Mouse (Mus musculus) liver, postnatal 0 days (tissue): ENCODE data around the gene Vipr1. TPM values are rescaled to one million over a fixed set of nuclear protein-coding genes. Genes with fewer than 3 reads are reported as not detected.
A peak's percentile ranks its signal among the peaks of the same experiment; 100 is the strongest.

Experiments used
- ATAC-seq: fragments of 200-750 bp; cut with Nextera tagmentation; 2 replicates; pipeline ENCODE4 v1.8.0; 2017; ENCODE audit warnings: mild to moderate bottlenecking, moderate library complexity
- DNase-seq: peaks from one replicate; pipeline ENCODE4 v3.0.0-alpha.2; 2016
- H3K27ac ChIP-seq: fragments of 300-500 bp; sonication (generic); 2 replicates; pipeline ENCODE4 v1.5.1; 2014; ENCODE audit warnings: antibody characterized with exemption, moderate library complexity, mild to moderate bottlenecking, low read depth
- H3K27me3 ChIP-seq: fragments of 300-500 bp; sonication (generic); 2 replicates; pipeline ENCODE4 v1.6.1; 2014; ENCODE audit warnings: low read length, control low read depth, mixed read lengths; ENCODE audit not compliant: insufficient read depth
- H3K36me3 ChIP-seq: fragments of 300-500 bp; sonication (generic); replicated peaks from 2 replicates; pipeline ENCODE4 v1.6.1; 2014; ENCODE audit warnings: mild to moderate bottlenecking, control low read depth, low read length, moderate library complexity, mixed read lengths; ENCODE audit not compliant: insufficient read depth
- H3K4me1 ChIP-seq: fragments of 300-500 bp; sonication (generic); 2 replicates; pipeline ENCODE4 v1.6.1; 2014; ENCODE audit warnings: antibody characterized with exemption, mild to moderate bottlenecking, control low read depth; ENCODE audit not compliant: insufficient read depth
- H3K4me2 ChIP-seq: fragments of 300-500 bp; sonication (generic); 2 replicates; pipeline ENCODE4 v1.6.1; 2014; ENCODE audit warnings: low read depth, mild to moderate bottlenecking, low read length, moderate library complexity, mixed read lengths
- H3K4me3 ChIP-seq: fragments of 300-500 bp; sonication (generic); 2 replicates; pipeline ENCODE4 v1.5.1; 2014; ENCODE audit warnings: low read depth, low read length
- H3K9ac ChIP-seq: fragments of 300-500 bp; sonication (generic); replicated peaks from 2 replicates; pipeline ENCODE4 v1.6.1; 2014; ENCODE audit warnings: mild to moderate bottlenecking, moderate library complexity
- H3K9me3 ChIP-seq: fragments of 300-500 bp; sonication (generic); 2 replicates; pipeline ENCODE4 v1.6.1; 2016; ENCODE audit warnings: mild to moderate bottlenecking, control low read depth, low read length, mixed read lengths
- CTCF ChIP-seq: sonication (generic); IDR thresholded peaks from 2 replicates; pipeline ENCODE4 v1.5.1; 2016; ENCODE audit warnings: antibody characterized with exemption, low read depth
- EP300 ChIP-seq: IDR thresholded peaks from 2 replicates; pipeline ENCODE4 v1.6.1; 2016; ENCODE audit warnings: antibody characterized with exemption, low read depth, mild to moderate bottlenecking
- WGBS: fragments of 180-500 bp; shearing (Covaris S2); extraction: QIAGEN DNeasy Blood & Tissue Kit; methylation state at CpG from one replicate; pipeline ENCODE4 v1.1.7; 2014; ENCODE audit not compliant: insufficient replicate concordance; 5-methylcytosine and 5-hydroxymethylcytosine counted together
- polyA plus RNA-seq: library from polyadenylated mRNA; unstranded; fragments of >200 nt; fragmentation: Nextera tagmentation; extraction: Ambion mirVana; gene quantifications from 2 replicates; pipeline ENCODE4 v1.2.1, GENCODE M21; 2015

Vipr1 gene
- polyA plus RNA-seq, 1 experiment from 2014 or later, result 3.4 TPM

DNA sequence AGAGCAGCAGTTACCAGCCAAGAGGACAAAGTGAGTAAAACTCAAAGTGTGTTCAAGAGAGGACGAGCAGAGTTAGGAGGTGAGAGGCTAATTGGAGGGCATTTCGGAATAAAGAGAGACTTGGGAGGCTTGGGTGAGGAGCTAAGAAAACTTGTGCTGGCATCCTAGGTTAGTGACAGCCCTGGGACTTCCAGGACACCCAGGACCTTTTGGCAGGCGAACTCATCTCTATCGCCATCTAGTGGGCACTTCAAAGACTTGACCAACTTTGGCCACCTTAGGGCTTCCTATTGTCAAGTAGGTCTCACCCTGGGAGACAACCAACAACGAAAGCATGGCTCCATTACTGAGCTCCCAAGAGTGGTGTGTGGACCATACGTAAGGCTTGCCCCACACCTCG, 28.8 kb downstream of the Vipr1 start:
- H3K9me3 ChIP-seq, result no peaks in the 10 kb centered on the region
- no peak overlapping the region for H3K9ac ChIP-seq
- DNase-seq (peak; percentile 57), ATAC-seq (peak; percentile 35)
- peaks cover 35% of the 10 kb centered on the region for H3K27me3 ChIP-seq
- TF ChIP-seq EP300 (no peak), CTCF (peak; percentile 77)
- no peaks in the 10 kb centered on the region for H3K36me3 ChIP-seq
- H3K27ac ChIP-seq, result no peak overlapping the region
- H3K4me1 ChIP-seq, result peaks cover 37% of the 10 kb centered on the region
- no peak overlapping the region for H3K4me3 ChIP-seq
- 22% methylated on average over 7 of the region's 7 CpGs for WGBS
- H3K4me2 ChIP-seq, result no peak overlapping the region

DNA sequence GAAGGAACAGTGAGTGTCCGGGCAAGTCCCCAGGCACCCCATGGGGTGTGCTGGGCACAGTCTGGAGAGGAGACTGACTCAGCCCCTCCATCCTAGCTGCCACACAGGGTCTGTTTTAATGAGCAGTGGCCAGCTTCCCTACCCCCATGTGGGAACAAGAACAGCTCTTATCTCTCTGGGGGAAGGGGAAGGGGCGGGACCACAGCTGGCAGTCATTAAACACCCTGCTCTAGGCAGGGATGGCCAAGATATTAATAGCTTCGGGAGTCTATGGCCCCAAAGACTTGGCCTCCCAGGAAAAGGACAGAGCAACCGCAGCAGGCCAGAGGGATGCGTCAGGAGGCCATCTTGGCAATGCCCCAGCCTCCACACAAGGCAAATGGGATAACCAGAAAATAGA, 29.8 kb downstream of the Vipr1 start:
- Histone ChIP-seq H3K27ac (no peak overlapping the region), H3K9me3 (no peaks in the 10 kb centered on the region), H3K27me3 (peaks cover 30% of the 10 kb centered on the region), H3K4me2 (no peak overlapping the region), H3K4me3 (no peak overlapping the region), H3K4me1 (peaks cover 45% of the 10 kb centered on the region), H3K36me3 (no peaks in the 10 kb centered on the region), H3K9ac (no peak overlapping the region)
- TF ChIP-seq EP300 (no peak), CTCF (no peak)
- DNase-seq (no peak), ATAC-seq (no peak)
- WGBS, result 32% methylated on average over 5 of the region's 5 CpGs

DNA sequence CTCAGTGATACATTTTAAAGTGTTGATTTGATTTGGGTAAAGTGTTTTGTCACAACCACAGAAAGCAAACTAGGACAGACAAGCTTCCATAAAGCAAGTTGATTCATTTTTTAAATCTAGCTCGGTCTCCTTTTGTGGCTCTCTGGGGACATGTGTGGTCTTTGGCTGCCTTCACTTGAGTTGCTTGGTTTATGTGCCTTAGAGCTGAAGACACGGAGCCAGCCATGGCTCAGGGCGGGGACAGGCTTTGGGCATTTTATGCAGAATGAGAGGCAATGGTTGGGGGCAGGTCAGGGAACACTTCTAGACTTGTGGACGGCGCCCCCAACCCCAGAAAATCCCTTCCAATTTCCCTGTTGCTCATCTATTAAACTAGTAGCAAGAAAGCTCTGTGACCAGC, 31.2 kb downstream of the Vipr1 start:
- TF ChIP-seq CTCF (no peak), EP300 (no peak)
- no peak overlapping the region for H3K27ac ChIP-seq
- peaks cover 25% of the 10 kb centered on the region for H3K27me3 ChIP-seq
- H3K9ac ChIP-seq, result no peak overlapping the region
- no peak for ATAC-seq
- no peak overlapping the region for H3K4me2 ChIP-seq
- no peaks in the 10 kb centered on the region for H3K9me3 ChIP-seq
- DNase-seq, result no peak
- no peaks in the 10 kb centered on the region for H3K36me3 ChIP-seq
- WGBS, result 74% methylated on average over 5 of the region's 5 CpGs
- H3K4me3 ChIP-seq, result no peak overlapping the region
- peaks cover 50% of the 10 kb centered on the region for H3K4me1 ChIP-seq

DNA sequence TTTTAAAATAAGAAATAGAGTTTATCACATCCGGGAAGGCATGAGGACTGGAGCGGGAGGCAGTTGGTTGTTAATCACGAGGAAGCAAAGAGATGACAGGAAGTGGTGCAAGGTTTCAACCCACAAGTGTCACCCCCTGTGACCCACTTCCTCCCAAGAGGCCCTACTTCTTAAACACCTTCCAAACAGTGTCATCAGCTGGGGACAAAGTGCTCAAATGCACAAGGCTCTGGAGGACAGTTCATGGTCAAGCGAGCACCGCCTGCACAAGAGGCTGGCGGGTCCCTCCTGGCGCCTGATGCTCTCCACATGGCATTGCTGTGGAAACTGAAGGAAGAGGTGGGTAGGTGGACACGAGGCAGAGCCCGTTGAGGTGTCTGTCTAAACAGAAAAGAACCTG, 32.5 kb downstream of the Vipr1 start:
- H3K9me3 ChIP-seq, result no peaks in the 10 kb centered on the region
- peaks cover 40% of the 10 kb centered on the region for H3K4me1 ChIP-seq
- H3K4me3 ChIP-seq, result no peak overlapping the region
- H3K9ac ChIP-seq, result no peak overlapping the region
- 27% methylated on average over 9 of the region's 9 CpGs for WGBS
- H3K4me2 ChIP-seq, result peak overlapping the region; percentile 13; the same call in 1 of the 2 replicates
- peak overlapping the region; percentile 66 for H3K27ac ChIP-seq
- no peaks in the 10 kb centered on the region for H3K36me3 ChIP-seq
- DNase-seq, result peak; percentile 55
- TF ChIP-seq CTCF, result no peak
- TF ChIP-seq EP300, result no peak
- peak; percentile 64 for ATAC-seq
- H3K27me3 ChIP-seq, result peaks cover 13% of the 10 kb centered on the region; the same call in 1 of the 2 replicates

DNA sequence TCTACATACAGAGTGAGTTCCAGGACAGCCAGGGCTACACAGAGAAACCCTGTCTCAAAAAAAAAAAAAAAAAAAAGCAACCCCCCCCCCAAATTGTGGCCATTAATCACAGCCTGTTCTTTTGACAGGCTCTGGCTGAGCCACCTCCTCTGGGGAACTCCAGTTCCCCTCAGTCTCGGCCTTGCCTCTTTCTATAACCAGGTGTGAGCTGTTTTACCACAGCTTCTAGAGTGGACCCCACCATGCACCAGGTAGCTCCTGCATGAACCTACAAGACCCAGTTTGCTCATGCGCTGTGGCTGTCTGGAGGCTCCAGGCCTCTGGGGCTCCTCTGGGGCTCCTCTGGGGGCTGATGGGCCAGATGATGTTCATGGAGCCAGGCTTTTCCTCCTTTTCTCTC, 33.0 kb downstream of the Vipr1 start:
- no peak overlapping the region for H3K9ac ChIP-seq
- no peaks in the 10 kb centered on the region for H3K9me3 ChIP-seq
- H3K27me3 ChIP-seq, result peaks cover 9% of the 10 kb centered on the region; the same call in 1 of the 2 replicates
- 71% methylated on average over 2 of the region's 2 CpGs for WGBS
- no peak for TF ChIP-seq CTCF
- TF ChIP-seq EP300, result no peak
- DNase-seq, result no peak
- peaks cover 40% of the 10 kb centered on the region for H3K4me1 ChIP-seq
- H3K36me3 ChIP-seq, result no peaks in the 10 kb centered on the region
- ATAC-seq, result no peak
- no peak overlapping the region for H3K4me3 ChIP-seq
- H3K4me2 ChIP-seq, result 0 out of 2 replicates have a peak overlapping the region, but pooled peaks have one; percentile 26
- H3K27ac ChIP-seq, result peak overlapping the region; percentile 66

DNA sequence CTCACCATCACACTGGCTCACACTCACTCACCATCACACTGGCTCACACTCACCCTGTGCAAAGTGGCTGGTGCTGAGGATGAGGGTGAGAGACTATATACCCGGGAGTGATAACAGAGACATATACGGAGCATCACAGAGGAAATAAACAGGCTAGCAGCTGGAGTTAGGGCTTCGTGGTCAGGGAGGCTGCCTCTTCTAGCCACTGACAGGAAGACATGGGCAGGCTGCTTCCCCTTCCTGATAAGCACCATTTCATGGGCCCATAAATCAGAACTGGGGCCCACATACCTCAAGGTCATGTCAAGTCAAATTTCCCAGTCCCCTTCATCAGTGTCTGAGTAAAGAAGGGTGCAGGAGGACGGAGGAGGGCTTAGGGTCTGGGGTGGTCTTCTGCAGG, 34.6 kb downstream of the Vipr1 start:
- H3K9me3 ChIP-seq, result no peaks in the 10 kb centered on the region
- H3K4me3 ChIP-seq, result no peak overlapping the region
- no peak for ATAC-seq
- no peak for DNase-seq
- TF ChIP-seq CTCF (no peak), EP300 (no peak)
- 0 out of 2 replicates have a peak, but pooled peaks cover 2% of the 10 kb centered on the region for H3K27me3 ChIP-seq
- H3K27ac ChIP-seq, result peak overlapping the region; percentile 56; the same call in 1 of the 2 replicates
- H3K36me3 ChIP-seq, result no peaks in the 10 kb centered on the region
- H3K9ac ChIP-seq, result no peak overlapping the region
- peaks cover 31% of the 10 kb centered on the region for H3K4me1 ChIP-seq
- no peak overlapping the region; the same call in 1 of the 2 replicates for H3K4me2 ChIP-seq
- 14% methylated on average over 4 of the region's 4 CpGs for WGBS

DNA sequence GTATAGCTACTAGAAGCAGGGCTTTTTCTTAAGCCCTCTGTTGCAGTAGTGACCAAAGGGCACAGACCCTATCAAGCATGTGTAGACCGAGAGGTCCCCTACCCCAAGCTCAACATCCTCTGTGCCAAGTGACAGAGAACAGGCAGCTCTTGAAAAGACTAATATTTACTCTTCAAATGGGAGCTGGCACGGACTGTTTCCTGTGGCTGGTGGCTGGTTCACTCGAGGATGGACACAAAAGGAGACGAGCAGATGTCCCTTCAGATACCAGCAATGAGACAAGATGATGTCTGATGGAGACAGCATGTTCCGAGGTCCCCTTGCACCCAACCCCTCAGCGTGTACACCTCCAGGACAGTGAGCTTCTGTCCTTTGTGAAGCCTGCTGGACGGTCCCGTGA, 35.0 kb downstream of the Vipr1 start:
- DNase-seq, result no peak
- Histone ChIP-seq H3K4me2 (no peak overlapping the region), H3K9me3 (no peaks in the 10 kb centered on the region), H3K4me3 (no peak overlapping the region), H3K9ac (no peak overlapping the region), H3K36me3 (0 out of 2 replicates have a peak, but pooled peaks cover under 1% of the 10 kb centered on the region), H3K4me1 (peaks cover 27% of the 10 kb centered on the region), H3K27me3 (0 out of 2 replicates have a peak, but pooled peaks cover 2% of the 10 kb centered on the region), H3K27ac (peak overlapping the region; percentile 56; the same call in 1 of the 2 replicates)
- ATAC-seq, result no peak; the same call in 1 of the 2 replicates
- no peak for TF ChIP-seq CTCF
- no peak for TF ChIP-seq EP300
- 26% methylated on average over 8 of the region's 8 CpGs for WGBS
